Mouse (Mus musculus) CH12.LX (cell line): ENCODE results near the gene Tnfsf13.

Experiments used
- CTCF ChIP-seq, 2 experiments: IDR thresholded peaks in 1 of 2; conservative IDR thresholded peaks in 1 of 2; 2 replicates each; pipeline ENCODE4 v1.5.1; 2011 to 2012; ENCODE audit warnings: low read depth in 2 of 2, low read length in 2 of 2, improper control_type of control experiment in 1 of 2, inconsistent platforms in 1 of 2, mild to moderate bottlenecking in 1 of 2, moderate library complexity in 1 of 2
- EP300 ChIP-seq: IDR thresholded peaks from 2 replicates; pipeline ENCODE4 v1.6.1; 2011; ENCODE audit warnings: low read length, improper control_type of control experiment
- HCFC1 ChIP-seq: IDR thresholded peaks from 2 replicates; pipeline ENCODE4 v1.6.1; 2012; ENCODE audit warnings: low read depth, mild to moderate bottlenecking, inconsistent platforms, low read length, improper control_type of control experiment
- JUND ChIP-seq: conservative IDR thresholded peaks from 2 replicates; pipeline ENCODE4 v1.6.1; 2011; ENCODE audit warnings: low read depth, low read length, improper control_type of control experiment
- POLR2A ChIP-seq: IDR thresholded peaks from 2 replicates; pipeline ENCODE4 v1.6.1; 2011; ENCODE audit warnings: low read depth, mild to moderate bottlenecking, improper control_type of control experiment, low read length
- ZC3H11A ChIP-seq: IDR thresholded peaks from 2 replicates; pipeline ENCODE4 v1.6.1; 2012; ENCODE audit warnings: low read depth, mild to moderate bottlenecking, inconsistent platforms, low read length, improper control_type of control experiment

- no peak for TF ChIP-seq CTCF (conservative IDR thresholded peaks at IDR 0.05 in 1 of 2, IDR thresholded peaks at IDR 0.05 in 1 of 2; ENCODE audit: low read depth in 2 of 2, low read length in 2 of 2)
- no peak for TF ChIP-seq POLR2A
- TF ChIP-seq ZC3H11A = no peak
- no peak for TF ChIP-seq JUND
- TF ChIP-seq HCFC1 = no peak
- TF ChIP-seq EP300 = no peak
Measured at GRCm38 (mm10) chr11:69709554-69710446, 24.2 kb upstream of the Tnfsf13 start.
